Mouse (Mus musculus): ENCODE data around the gene Mbtps1.

The Mbtps1 gene

GRCm38 (mm10) chr8:119558603-119559401 lies at the start of gene Mbtps1:
Gene Mbtps1, minus strand, starts transcription at chr8:119558735.
- DNase-seq (ENCODE audit: low spot score in 2 of 2), result peak; percentile 96 to 98

GRCm38 (mm10) chr8:119606224-119606623 lies 47.7 kb upstream of the Mbtps1 start:
- DNase-seq (ENCODE audit: low spot score in 2 of 2), result no peak

GRCm38 (mm10) chr8:119604996-119605395 lies 46.5 kb upstream of the Mbtps1 start, which contains the start of gene Taf1c:
Gene Taf1c, minus strand, starts transcription at chr8:119605222.
- peak; percentile 91 to 97 for DNase-seq (ENCODE audit: low spot score in 2 of 2)

- DNase-seq (ENCODE audit: low spot score in 2 of 2), result no peak
Measured at GRCm38 (mm10) chr8:119604398-119604803, 45.9 kb upstream of the Mbtps1 start.

GRCm38 (mm10) chr8:119603771-119604170 lies 45.2 kb upstream of the Mbtps1 start:
- no peak for DNase-seq (ENCODE audit: low spot score in 2 of 2)

DNA sequence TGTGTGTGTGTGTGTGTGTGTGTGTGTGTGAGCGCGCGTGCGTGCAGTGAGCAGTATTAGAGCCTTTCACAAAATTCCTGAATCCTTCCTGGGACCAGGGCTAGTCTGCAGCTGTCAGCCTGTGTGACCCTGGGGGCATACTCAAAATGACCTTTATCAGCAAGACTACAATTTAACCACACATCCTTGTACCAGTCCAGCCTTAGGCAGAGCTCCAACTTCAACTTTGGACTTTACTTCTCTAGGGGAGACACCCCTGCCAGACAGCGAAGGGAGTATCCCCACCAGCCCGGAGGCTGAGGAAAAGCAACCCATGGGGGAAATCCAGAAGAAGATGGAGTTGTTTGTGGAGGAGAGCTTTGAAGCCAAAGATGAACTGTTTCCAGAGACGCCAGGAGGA lies 32.9 kb upstream of the Mbtps1 start:
- no peak for DNase-seq (ENCODE audit: low spot score in 2 of 2)

GRCm38 (mm10) chr8:119590348-119590747 lies 31.8 kb upstream of the Mbtps1 start:
- no peak for DNase-seq (ENCODE audit: low spot score in 2 of 2)

DNA sequence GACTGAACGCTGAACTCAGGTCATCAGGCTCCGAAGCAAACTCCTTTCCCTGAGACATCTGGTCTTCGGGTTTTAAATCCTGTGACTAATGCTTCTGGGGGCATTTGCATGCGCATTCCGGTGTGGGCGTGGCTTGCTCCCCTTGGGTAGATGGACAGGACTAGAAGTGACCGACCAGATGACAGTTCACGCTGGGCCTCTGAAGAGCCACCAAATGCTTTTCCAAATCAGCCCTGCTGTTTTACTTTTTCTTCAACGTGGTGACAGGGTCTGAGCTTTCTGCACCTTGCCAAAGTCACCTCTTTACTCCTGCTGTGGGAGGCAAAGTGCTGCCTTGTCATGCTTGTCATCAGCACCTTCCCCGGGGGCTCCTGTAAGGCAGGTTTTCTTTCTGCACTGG lies 30.3 kb upstream of the Mbtps1 start:
- no peak for DNase-seq (ENCODE audit: low spot score in 2 of 2)

GRCm38 (mm10) chr8:119588321-119588720 lies 29.8 kb upstream of the Mbtps1 start:
- no peak for DNase-seq (ENCODE audit: low spot score in 2 of 2)

- no peak for DNase-seq (ENCODE audit: low spot score in 2 of 2)
Measured at GRCm38 (mm10) chr8:119585901-119586300, 27.4 kb upstream of the Mbtps1 start.

- no peak for DNase-seq (ENCODE audit: low spot score in 2 of 2)
Measured at GRCm38 (mm10) chr8:119580441-119581161, 22.1 kb upstream of the Mbtps1 start.

DNA sequence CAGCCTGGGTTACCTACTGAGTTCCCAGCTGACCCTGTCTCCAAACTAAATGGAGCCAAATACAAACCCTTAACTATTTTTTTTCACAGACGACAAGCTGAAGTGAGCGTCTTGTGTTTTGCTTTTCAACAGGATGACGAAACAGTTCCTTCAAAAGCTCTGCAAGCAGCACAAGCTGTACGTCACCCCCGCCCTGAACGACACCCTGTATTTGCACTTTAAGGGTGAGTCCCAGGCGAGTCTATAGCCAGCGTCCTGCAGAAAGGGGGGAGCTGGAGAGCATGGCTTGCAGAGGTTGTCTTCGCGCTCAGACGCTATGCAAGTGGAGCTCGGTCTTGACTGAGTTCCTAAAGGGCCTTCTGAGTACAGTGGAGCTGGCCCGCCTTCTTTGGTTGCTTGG lies 20.6 kb upstream of the Mbtps1 start:
- no peak for DNase-seq (ENCODE audit: low spot score in 2 of 2)

- DNase-seq (ENCODE audit: low spot score in 2 of 2), result no peak
Measured at GRCm38 (mm10) chr8:119575366-119575726, 16.8 kb upstream of the Mbtps1 start.

DNA sequence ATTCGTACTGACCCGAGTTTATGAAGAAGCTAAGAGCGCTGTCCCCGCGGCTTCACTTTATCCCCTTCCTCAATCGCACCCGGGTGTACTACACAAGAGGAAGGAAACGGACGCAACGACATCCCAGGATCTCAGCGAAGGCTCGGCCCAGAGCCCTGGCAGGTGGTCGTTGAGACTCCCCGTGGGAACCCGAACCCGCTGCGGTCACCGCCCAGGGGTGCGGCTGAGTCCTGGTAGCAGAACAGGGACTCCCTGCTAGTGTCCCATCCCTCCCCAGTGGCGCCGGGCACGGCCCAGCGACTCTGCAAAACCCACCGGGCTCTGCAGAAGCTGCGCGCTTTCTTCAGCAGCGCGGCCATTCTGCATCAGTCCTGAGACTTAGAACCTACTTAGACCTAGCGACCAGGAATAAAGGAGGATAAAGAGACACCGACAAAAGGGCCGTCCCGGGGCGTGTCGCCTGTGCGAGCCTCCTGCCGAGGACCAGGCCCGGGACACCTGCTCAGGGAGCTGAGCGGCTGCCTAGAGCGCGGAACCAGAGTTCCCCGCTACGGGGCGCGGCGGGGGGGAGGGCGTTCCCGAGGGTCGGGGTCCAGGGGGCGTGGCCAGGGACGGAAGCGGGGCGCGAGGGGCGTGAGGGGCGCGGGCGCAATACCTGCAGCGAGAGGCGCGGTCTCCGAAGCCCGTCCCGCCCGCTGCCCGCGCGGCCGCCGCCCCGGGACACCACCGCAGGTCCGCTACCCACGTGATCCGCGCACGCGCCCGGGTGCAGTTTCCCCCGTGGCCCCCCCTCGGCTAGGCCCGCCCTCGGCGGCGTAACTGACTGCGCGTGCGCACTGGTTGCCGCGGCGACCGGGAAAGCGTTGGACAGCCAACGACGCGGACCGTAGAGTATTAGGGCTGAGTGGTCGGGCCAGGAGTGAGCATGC lies 16.2 kb upstream of the Mbtps1 start, which contains the start of the genes Hsdl1 and Dnaaf1:
TSS of gene Hsdl1 (minus strand) at position 747 of the 929 bp plus-strand sequence.
TSS of gene Dnaaf1 (plus strand) at position 799 of the 929 bp plus-strand sequence.
- peak; percentile 97 to 99 for DNase-seq (ENCODE audit: low spot score in 2 of 2)

DNA sequence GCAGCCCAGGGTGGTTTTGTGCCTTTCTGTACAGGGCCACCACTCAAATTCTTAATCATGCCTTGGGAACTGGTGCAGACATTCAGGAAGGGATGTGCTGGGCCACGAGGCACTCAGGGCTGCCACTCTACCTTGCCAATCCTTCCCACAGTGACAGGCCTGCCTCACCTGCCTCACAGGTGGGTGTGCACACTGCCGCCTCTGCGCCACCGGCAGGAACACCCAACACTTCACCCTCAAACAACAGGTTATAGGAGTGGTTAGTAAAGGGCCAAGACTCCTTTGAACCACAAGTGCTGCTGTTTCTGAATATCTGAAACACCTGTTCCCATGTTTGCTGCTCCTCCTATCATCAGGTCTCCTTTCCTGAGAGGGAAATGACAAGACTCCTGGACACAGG lies 13.9 kb upstream of the Mbtps1 start:
- no peak for DNase-seq (ENCODE audit: low spot score in 2 of 2)

DNA sequence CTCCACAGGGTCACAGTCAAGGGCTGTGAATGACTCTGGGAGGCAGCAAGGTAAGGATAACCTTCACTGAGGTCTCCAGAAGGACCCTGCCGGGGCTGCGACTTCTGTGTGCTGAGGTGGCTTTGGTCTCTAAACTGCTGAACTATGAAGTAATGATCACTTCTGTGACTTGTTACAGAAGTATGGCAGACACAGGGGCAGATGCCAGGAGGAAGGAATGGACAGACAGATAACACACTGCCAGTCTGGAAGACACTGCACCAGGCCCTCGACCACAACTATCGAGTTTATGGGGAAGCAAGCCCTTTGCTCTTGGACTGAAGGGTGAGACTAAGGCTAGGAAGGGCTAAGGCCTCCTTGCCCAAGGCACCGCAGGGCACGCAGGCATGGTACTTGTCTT lies 12.6 kb upstream of the Mbtps1 start:
- DNase-seq (ENCODE audit: low spot score in 2 of 2), result no peak

- DNase-seq (ENCODE audit: low spot score in 2 of 2), result no peak
Measured at GRCm38 (mm10) chr8:119569881-119570280, 11.3 kb upstream of the Mbtps1 start.

DNA sequence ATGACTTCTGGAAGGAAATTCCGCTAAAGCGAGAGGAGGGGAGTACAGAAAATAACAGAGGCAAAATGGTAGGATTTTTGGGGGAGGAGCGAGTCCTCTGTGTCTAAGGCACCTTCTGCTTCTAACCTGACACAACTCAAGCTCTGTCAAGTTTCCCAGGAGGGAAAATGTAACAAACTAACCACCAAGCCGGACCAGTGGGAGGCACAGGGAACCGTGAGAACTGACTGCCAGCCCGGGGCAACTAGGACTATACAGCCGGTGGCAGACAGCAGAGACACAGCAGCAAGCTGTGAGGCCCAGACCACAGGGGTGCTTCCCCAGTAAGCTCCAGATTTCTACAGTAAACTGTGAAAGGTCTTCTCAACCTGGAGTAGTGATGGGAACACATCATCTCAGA lies 10.4 kb upstream of the Mbtps1 start:
- DNase-seq (ENCODE audit: low spot score in 2 of 2), result no peak

DNA sequence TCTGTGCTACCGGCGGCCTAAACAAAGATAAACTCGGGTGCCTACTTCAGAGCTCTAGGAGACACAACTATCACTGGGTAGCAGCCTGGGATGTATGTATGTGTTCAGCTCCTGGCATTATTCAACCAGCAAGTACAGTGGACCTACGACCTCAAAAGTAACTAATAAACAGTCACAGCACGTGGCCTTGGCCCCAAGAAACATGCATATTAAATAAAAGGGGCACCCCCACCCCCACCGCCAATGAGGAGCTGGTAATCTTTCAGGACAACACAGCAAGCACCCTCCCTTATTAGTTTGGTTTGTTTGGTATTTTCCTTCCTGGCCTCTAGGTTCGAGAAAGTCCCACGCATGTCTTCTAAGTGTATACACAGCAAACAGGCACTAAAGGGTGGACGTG lies 9.7 kb upstream of the Mbtps1 start:
- no peak for DNase-seq (ENCODE audit: low spot score in 2 of 2)

DNA sequence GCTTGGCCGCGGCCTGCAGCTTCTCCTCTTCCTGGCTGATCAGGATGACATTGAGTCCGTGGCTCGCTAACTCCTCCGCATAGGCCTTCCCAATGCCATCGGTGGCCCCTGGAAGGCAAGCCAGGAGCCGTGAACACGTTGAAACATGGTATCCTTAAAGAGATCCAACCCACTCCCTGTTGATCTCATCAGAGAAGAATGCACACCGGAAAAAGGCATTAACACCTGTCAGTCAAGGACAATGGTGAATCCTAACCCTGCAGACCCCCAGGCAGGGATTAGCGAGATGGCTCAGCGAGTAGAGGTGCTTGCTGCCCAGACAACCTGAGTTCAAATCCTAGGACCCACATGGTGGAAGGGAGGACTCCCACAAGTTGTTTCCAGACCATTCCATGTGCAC lies 7.8 kb upstream of the Mbtps1 start:
- DNase-seq (ENCODE audit: low spot score in 2 of 2), result no peak

DNA sequence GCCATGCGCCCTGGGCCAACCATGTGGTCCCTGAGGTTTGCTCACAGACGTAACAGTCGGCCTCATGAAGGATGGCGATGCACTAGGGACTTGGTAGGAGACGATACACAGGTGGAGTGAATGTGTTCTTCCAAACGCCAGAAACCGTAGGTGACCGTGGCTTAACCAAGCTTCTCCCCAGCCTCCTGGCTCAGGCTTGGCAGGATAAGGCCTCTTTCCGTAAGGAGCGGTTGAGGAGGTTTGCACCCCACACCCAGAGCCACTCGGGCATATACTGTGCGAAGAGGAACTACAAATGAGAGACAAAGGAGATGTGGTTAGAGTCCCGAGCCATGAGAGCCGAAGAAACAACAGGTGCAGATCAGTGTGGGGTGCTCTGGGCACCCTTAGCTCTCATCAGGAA lies 5.3 kb upstream of the Mbtps1 start:
- peak in 1 of 2 experiments; percentile 51 for DNase-seq (ENCODE audit: low spot score in 2 of 2)

GRCm38 (mm10) chr8:119559402-119559720 lies 826 bp upstream of the Mbtps1 start:
- DNase-seq (ENCODE audit: low spot score in 2 of 2), result no peak
